Comparison of ENCODE assay signal across 18 mouse cellular contexts in the genomic region with DNA sequence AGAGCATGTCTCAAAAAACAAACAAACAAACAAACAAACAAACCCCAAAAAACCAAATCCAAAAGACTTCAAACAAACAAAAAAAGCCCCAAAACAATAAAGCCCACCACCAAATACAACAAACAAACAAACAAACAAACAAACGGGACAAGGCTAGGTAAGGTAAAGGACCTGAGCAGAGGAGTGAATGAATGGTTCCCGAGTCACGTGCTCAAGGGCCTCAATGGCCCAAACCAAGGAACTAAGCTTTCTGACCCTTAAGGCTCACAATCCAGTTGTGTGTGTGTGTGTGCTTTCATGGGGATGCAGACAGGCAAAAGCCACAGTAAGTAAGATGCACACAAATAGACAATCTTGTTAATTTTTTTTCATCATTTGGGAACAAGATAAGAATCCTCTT. TPM values are rescaled to one million over a fixed set of nuclear protein-coding genes. Genes with fewer than 3 reads are reported as not detected.
DNase-seq lines count a peak whose midpoint lies in the region; ATAC-seq and TF ChIP-seq lines count a peak whose summit lies in the region.
"Had no signal": no experiment of that assay in that cellular context is flagged by ENCODE, and none has a peak within 500 bp of the region (broad histone marks: within the 10 kb centered on the region; RNA-seq: fewer than 3 reads in every experiment).

No protein-coding gene starts in this region.

- DNase-seq in liver, embryonic 11.5 days (ENCODE audit: low spot score) = no peak
- no peak for DNase-seq in stomach, postnatal 0 days (ENCODE audit: low spot score)
- no peak for DNase-seq in midbrain, embryonic 14.5 days
- DNase-seq in cerebellum, postnatal 36 days = no peak
- DNase-seq: B cell, adult 2 months; cerebellum, adult 9-11 months; kidney, postnatal 36 days; layer of hippocampus, adult 9-11 months; thymus, adult 18-20 months had no signal

- peaks cover 10% of the 10 kb centered on the region for H3K4me1 ChIP-seq in liver, embryonic 15.5 days (replicated peaks)
- no peaks in the 10 kb centered on the region for H3K4me1 ChIP-seq in liver, embryonic 11.5 days (replicated peaks; ENCODE audit: control insufficient read depth, insufficient read depth, low read length)
- H3K4me1 ChIP-seq in brown adipose tissue, adult 24 weeks (ENCODE audit: control insufficient read depth, insufficient read depth, insufficient read length, low read length) = peaks cover 3% of the 10 kb centered on the region
- H3K4me1 ChIP-seq in liver, embryonic 16.5 days (ENCODE audit: control insufficient read depth, low read depth, low read length) = no peaks in the 10 kb centered on the region; the same call in 1 of the 2 replicates
- H3K4me1 ChIP-seq in stomach, postnatal 0 days (replicated peaks; ENCODE audit: control insufficient read depth, insufficient read depth) = peaks cover 3% of the 10 kb centered on the region; the same call in 1 of the 2 replicates
- H3K4me1 ChIP-seq in midbrain, embryonic 14.5 days (ENCODE audit: control insufficient read depth, insufficient read depth, low read length) = no peaks in the 10 kb centered on the region
- H3K4me1 ChIP-seq: embryonic facial prominence, embryonic 12.5 days; forebrain, embryonic 15.5 days; heart, embryonic 10.5 days; limb, embryonic 13.5 days had no signal

- WGBS in liver, embryonic 15.5 days (ENCODE audit: insufficient replicate concordance) = 80% methylated on average over 3 of the region's 3 CpGs
- WGBS in liver, embryonic 11.5 days = 89% methylated on average over 3 of the region's 3 CpGs
- 80% methylated on average over 3 of the region's 3 CpGs for WGBS in liver, embryonic 16.5 days (ENCODE audit: insufficient replicate concordance)
- 88% methylated on average over 3 of the region's 3 CpGs for WGBS in stomach, postnatal 0 days
- WGBS in midbrain, embryonic 14.5 days = 93% methylated on average over 3 of the region's 3 CpGs

- no peak overlapping the region for H3K4me3 ChIP-seq in liver, embryonic 15.5 days (replicated peaks)
- H3K4me3 ChIP-seq in liver, embryonic 11.5 days (ENCODE audit: low read depth, low read length) = no peak overlapping the region
- no peak overlapping the region for H3K4me3 ChIP-seq in brown adipose tissue, adult 24 weeks (ENCODE audit: insufficient read depth, low read depth, low read length)
- H3K4me3 ChIP-seq in liver, embryonic 16.5 days (ENCODE audit: low read depth, low read length) = no peak overlapping the region
- no peak overlapping the region for H3K4me3 ChIP-seq in stomach, postnatal 0 days (ENCODE audit: low read depth, low read length)
- no peak overlapping the region for H3K4me3 ChIP-seq in midbrain, embryonic 14.5 days (replicated peaks; ENCODE audit: low read depth, low read length)
- H3K4me3 ChIP-seq: embryonic facial prominence, embryonic 12.5 days; forebrain, embryonic 15.5 days; heart, embryonic 10.5 days; limb, embryonic 13.5 days; lung, embryonic 15.5 days had no signal

- H3K27ac ChIP-seq in liver, embryonic 15.5 days (replicated peaks) = peak overlapping the region; percentile 48
- H3K27ac ChIP-seq in liver, embryonic 11.5 days (ENCODE audit: low read depth, low read length) = no peak overlapping the region
- peak overlapping the region; percentile 86 for H3K27ac ChIP-seq in brown adipose tissue, adult 24 weeks (replicated peaks; ENCODE audit: low read depth, low read length)
- H3K27ac ChIP-seq in liver, embryonic 16.5 days (ENCODE audit: low read length) = peak overlapping the region; percentile 57
- H3K27ac ChIP-seq in stomach, postnatal 0 days (replicated peaks) = peak overlapping the region; percentile 76
- H3K27ac ChIP-seq in midbrain, embryonic 14.5 days (replicated peaks; ENCODE audit: low read depth, low read length) = no peak overlapping the region
- H3K27ac ChIP-seq: embryonic facial prominence, embryonic 12.5 days; forebrain, embryonic 15.5 days; heart, embryonic 10.5 days; limb, embryonic 13.5 days; lung, embryonic 15.5 days had no signal

- no peak for TF ChIP-seq CTCF in stomach, postnatal 0 days (IDR thresholded peaks at IDR 0.05; ENCODE audit: low read depth)

- no peak for ATAC-seq in liver, embryonic 15.5 days (ENCODE audit: insufficient read depth)
- ATAC-seq in liver, embryonic 11.5 days (replicated peaks; ENCODE audit: low FRiP score) = no peak
- ATAC-seq in liver, embryonic 16.5 days (ENCODE audit: low read depth) = no peak
- ATAC-seq in stomach, postnatal 0 days (ENCODE audit: low FRiP score, low TSS enrichment) = no peak
- ATAC-seq in midbrain, embryonic 14.5 days (ENCODE audit: low FRiP score, low TSS enrichment) = no peak
- ATAC-seq: forebrain, embryonic 15.5 days; midbrain, embryonic 16.5 days had no signal

- H3K9me3 ChIP-seq in liver, embryonic 15.5 days (replicated peaks) = no peaks in the 10 kb centered on the region
- H3K9me3 ChIP-seq in liver, embryonic 11.5 days (ENCODE audit: control insufficient read depth, low read length) = no peaks in the 10 kb centered on the region
- no peaks in the 10 kb centered on the region for H3K9me3 ChIP-seq in liver, embryonic 16.5 days (replicated peaks; ENCODE audit: control insufficient read depth, low read length)
- no peaks in the 10 kb centered on the region for H3K9me3 ChIP-seq in stomach, postnatal 0 days (ENCODE audit: control insufficient read depth, low read length)
- H3K9me3 ChIP-seq in midbrain, embryonic 14.5 days (ENCODE audit: control insufficient read depth, low read length) = peaks cover 4% of the 10 kb centered on the region; the same call in 1 of the 2 replicates
- H3K9me3 ChIP-seq: embryonic facial prominence, embryonic 12.5 days; forebrain, embryonic 15.5 days; heart, embryonic 10.5 days; lung, embryonic 15.5 days had no signal

- no peak overlapping the region for H3K4me2 ChIP-seq in liver, embryonic 15.5 days
- no peak overlapping the region for H3K4me2 ChIP-seq in liver, embryonic 11.5 days
- H3K4me2 ChIP-seq in liver, embryonic 16.5 days (ENCODE audit: low read depth, low read length) = no peak overlapping the region
- H3K4me2 ChIP-seq in stomach, postnatal 0 days (replicated peaks; ENCODE audit: low read depth) = no peak overlapping the region
- H3K4me2 ChIP-seq in midbrain, embryonic 14.5 days (ENCODE audit: low read length) = no peak overlapping the region
- H3K4me2 ChIP-seq: embryonic facial prominence, embryonic 12.5 days; forebrain, embryonic 15.5 days; limb, embryonic 13.5 days; lung, embryonic 15.5 days had no signal

- peaks cover 42% of the 10 kb centered on the region for H3K36me3 ChIP-seq in liver, embryonic 15.5 days (replicated peaks)
- peaks cover 12% of the 10 kb centered on the region for H3K36me3 ChIP-seq in liver, embryonic 11.5 days (ENCODE audit: control insufficient read depth, insufficient read depth, low read length)
- peaks cover 10% of the 10 kb centered on the region for H3K36me3 ChIP-seq in liver, embryonic 16.5 days (ENCODE audit: control insufficient read depth, insufficient read depth)
- no peaks in the 10 kb centered on the region for H3K36me3 ChIP-seq in stomach, postnatal 0 days (ENCODE audit: control insufficient read depth, insufficient read depth, low read length)
- peaks cover 20% of the 10 kb centered on the region for H3K36me3 ChIP-seq in midbrain, embryonic 14.5 days (ENCODE audit: control insufficient read depth, insufficient read depth, low read length)

- no peaks in the 10 kb centered on the region for H3K27me3 ChIP-seq in liver, embryonic 15.5 days
- H3K27me3 ChIP-seq in liver, embryonic 11.5 days (replicated peaks; ENCODE audit: control insufficient read depth, insufficient read depth, low read length) = no peaks in the 10 kb centered on the region
- no peaks in the 10 kb centered on the region for H3K27me3 ChIP-seq in liver, embryonic 16.5 days (ENCODE audit: control insufficient read depth, insufficient read depth, low read depth, low read length)
- H3K27me3 ChIP-seq in stomach, postnatal 0 days (ENCODE audit: control insufficient read depth, insufficient read depth, low read length) = no peaks in the 10 kb centered on the region
- no peaks in the 10 kb centered on the region for H3K27me3 ChIP-seq in midbrain, embryonic 14.5 days (ENCODE audit: control insufficient read depth, insufficient read depth, low read length)
- H3K27me3 ChIP-seq: embryonic facial prominence, embryonic 12.5 days; forebrain, embryonic 15.5 days; limb, embryonic 13.5 days; lung, embryonic 15.5 days had no signal

- no peak overlapping the region for H3K9ac ChIP-seq in liver, embryonic 15.5 days
- H3K9ac ChIP-seq in liver, embryonic 11.5 days (ENCODE audit: low read depth, low read length) = no peak overlapping the region
- no peak overlapping the region for H3K9ac ChIP-seq in liver, embryonic 16.5 days (ENCODE audit: low read depth, low read length)
- H3K9ac ChIP-seq in stomach, postnatal 0 days (ENCODE audit: low read length) = no peak overlapping the region
- no peak overlapping the region for H3K9ac ChIP-seq in midbrain, embryonic 14.5 days (replicated peaks; ENCODE audit: low read length)
- H3K9ac ChIP-seq: embryonic facial prominence, embryonic 12.5 days; forebrain, embryonic 15.5 days; limb, embryonic 13.5 days; lung, embryonic 15.5 days had no signal

- TF ChIP-seq EP300 in stomach, postnatal 0 days (optimal IDR thresholded peaks at IDR 0.05) = no peak

RNA-seq across cellular contexts. Expression of a gene that starts 59.5 kb away (rescaled TPM):
- polyA plus RNA-seq in liver, embryonic 15.5 days (2015; fragmentation: Nextera tagmentation; extraction: Ambion mirVana) = 9.8 and 9.9 TPM in 2 replicates
- polyA plus RNA-seq in liver, embryonic 11.5 days (2014; fragmentation: Nextera tagmentation; extraction: Ambion mirVana) = 18.5 and 18.7 TPM in 2 replicates
- 7.5 and 9.3 TPM in 2 replicates for polyA plus RNA-seq in brown adipose tissue, adult 24 weeks (2012; ENCODE audit: insufficient read depth, insufficient read length, missing spikeins)
- 8.8 TPM in 2 replicates for polyA plus RNA-seq in liver, embryonic 16.5 days (2015; fragmentation: Nextera tagmentation; extraction: Ambion mirVana)
- 7.6 and 7.8 TPM in 2 replicates for polyA plus RNA-seq in stomach, postnatal 0 days (2015; fragmentation: Nextera tagmentation; extraction: Ambion mirVana)
- polyA plus RNA-seq in midbrain, embryonic 14.5 days (2014; fragmentation: Nextera tagmentation; extraction: Ambion mirVana) = 4.7 and 6.1 TPM in 2 replicates

RNA-seq across cellular contexts. Expression of a gene that starts 59.7 kb away (rescaled TPM):
- 18.9 and 23.5 TPM in 2 replicates for polyA plus RNA-seq in liver, embryonic 15.5 days (2015; fragmentation: Nextera tagmentation; extraction: Ambion mirVana)
- polyA plus RNA-seq in liver, embryonic 11.5 days (2014; fragmentation: Nextera tagmentation; extraction: Ambion mirVana) = 48.4 and 50.9 TPM in 2 replicates
- polyA plus RNA-seq in brown adipose tissue, adult 24 weeks (2012; ENCODE audit: insufficient read depth, insufficient read length, missing spikeins) = 42.7 and 44.0 TPM in 2 replicates
- 21.1 and 22.0 TPM in 2 replicates for polyA plus RNA-seq in liver, embryonic 16.5 days (2015; fragmentation: Nextera tagmentation; extraction: Ambion mirVana)
- polyA plus RNA-seq in stomach, postnatal 0 days (2015; fragmentation: Nextera tagmentation; extraction: Ambion mirVana) = 40.7 and 42.3 TPM in 2 replicates
- polyA plus RNA-seq in midbrain, embryonic 14.5 days (2014; fragmentation: Nextera tagmentation; extraction: Ambion mirVana) = 44.4 and 47.8 TPM in 2 replicates

Comparison
In these comparisons a context has a peak if more than half of its experiments do, and no peak if none do; other contexts are left out.
1. H3K27ac ChIP-seq: peak in liver, embryonic 15.5 days (single experiment), brown adipose tissue, adult 24 weeks (single experiment), liver, embryonic 16.5 days (single experiment) and stomach, postnatal 0 days (single experiment); none in liver, embryonic 11.5 days (single experiment) and midbrain, embryonic 14.5 days (single experiment).